Mouse (Mus musculus): ENCODE results near the gene RPS10-NUDT3. TPM values are rescaled to one million over a fixed set of nuclear protein-coding genes. Genes with fewer than 3 reads are reported as not detected.

The RPS10-NUDT3 gene
- polyA plus RNA-seq, 1 experiment from 2014 or later = not detected

DNA sequence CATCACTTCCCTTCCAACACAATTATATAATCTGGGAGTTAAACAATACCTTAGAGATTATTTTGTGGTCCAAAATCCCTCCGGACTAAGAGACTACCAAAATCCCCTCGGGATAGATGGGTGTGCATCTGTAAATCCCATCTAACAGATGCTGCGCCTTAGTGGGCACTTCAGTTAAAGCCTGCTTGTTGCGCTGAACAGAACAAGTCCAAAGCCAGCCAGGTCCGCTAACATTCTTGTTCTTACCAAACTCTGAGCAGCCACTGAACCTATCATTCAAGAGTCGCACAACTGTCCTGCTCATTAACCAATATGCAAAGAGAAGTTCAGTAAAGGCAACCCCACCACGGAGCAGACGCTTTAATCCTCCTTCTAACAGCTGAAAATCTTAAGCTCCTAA, 13.9 kb downstream of the RPS10-NUDT3 start:
- peaks cover 43% of the 10 kb centered on the region for H3K4me1 ChIP-seq
- no peaks in the 10 kb centered on the region for H3K27me3 ChIP-seq (ENCODE audit: poor library complexity, severe bottlenecking)
- H3K9me3 ChIP-seq = peaks cover 25% of the 10 kb centered on the region
- WGBS = 61% methylated on average over 8 of the region's 8 CpGs
- H3K27ac ChIP-seq = peak overlapping the region; percentile 100
- no peak for DNase-seq (ENCODE audit: extremely low spot score, low spot score)
- peak overlapping the region; percentile 94 for H3K4me3 ChIP-seq
- peaks cover 42% of the 10 kb centered on the region for H3K36me3 ChIP-seq (replicated peaks)

GRCm38 (mm10) chr17:27615388-27615787, 19.6 kb downstream of the RPS10-NUDT3 start:
- H3K9me3 ChIP-seq = peaks cover 25% of the 10 kb centered on the region
- peaks cover 80% of the 10 kb centered on the region for H3K36me3 ChIP-seq (replicated peaks)
- H3K27ac ChIP-seq = no peak overlapping the region
- WGBS = 84% methylated on average over 7 of the region's 7 CpGs
- no peak overlapping the region for H3K4me3 ChIP-seq
- no peaks in the 10 kb centered on the region for H3K27me3 ChIP-seq (ENCODE audit: poor library complexity, severe bottlenecking)
- no peak for DNase-seq (ENCODE audit: extremely low spot score, low spot score)
- H3K4me1 ChIP-seq = peaks cover 31% of the 10 kb centered on the region

DNA sequence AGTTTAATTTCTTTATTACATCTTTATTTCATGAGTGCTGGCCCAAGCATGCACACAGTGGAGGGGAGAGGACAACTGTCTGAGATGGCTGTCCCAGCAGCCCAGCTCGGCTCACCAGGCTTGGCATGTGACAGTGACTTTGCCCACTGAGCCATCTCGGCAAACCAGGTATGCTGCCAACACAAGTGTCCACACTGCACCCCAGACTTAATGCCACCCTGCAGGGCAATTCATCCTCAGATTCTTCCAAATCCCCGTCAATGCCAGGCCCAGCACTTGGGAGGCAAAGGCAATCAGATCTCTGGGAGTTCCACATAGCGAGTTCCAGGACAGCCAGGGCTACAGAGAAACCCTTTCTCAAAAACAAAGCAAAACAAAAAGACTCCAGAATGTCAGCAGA, 22.0 kb downstream of the RPS10-NUDT3 start:
- WGBS = 86% methylated on average over 4 of the region's 4 CpGs
- Histone ChIP-seq H3K4me1 (peaks cover 26% of the 10 kb centered on the region), H3K27me3 (ENCODE audit: poor library complexity, severe bottlenecking) (no peaks in the 10 kb centered on the region), H3K4me3 (no peak overlapping the region), H3K27ac (no peak overlapping the region), H3K36me3 (replicated peaks) (peaks cover 72% of the 10 kb centered on the region), H3K9me3 (peaks cover 17% of the 10 kb centered on the region)
- no peak for DNase-seq (ENCODE audit: extremely low spot score, low spot score)

GRCm38 (mm10) chr17:27611994-27612393, 23.0 kb downstream of the RPS10-NUDT3 start:
- no peaks in the 10 kb centered on the region for H3K27me3 ChIP-seq (ENCODE audit: poor library complexity, severe bottlenecking)

DNA sequence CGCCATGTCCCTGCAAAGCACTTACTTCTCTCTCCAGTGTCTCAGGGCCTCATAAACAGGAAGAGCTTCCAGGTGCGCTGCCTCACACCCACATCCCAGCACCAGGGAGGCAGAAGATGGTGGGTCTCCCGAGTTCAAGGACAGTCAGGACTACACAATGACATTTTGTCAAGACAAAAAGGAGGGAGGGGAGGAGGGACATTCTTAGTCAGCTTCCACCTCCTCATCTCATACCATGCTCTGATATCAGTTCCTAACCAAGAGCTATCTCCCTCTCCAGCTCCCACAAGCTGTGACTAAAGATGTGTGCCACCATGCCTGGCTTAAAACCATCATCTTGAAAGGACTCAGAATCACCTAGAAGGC, 23.5 kb downstream of the RPS10-NUDT3 start:
- H3K4me3 ChIP-seq = no peak overlapping the region
- no peaks in the 10 kb centered on the region for H3K27me3 ChIP-seq (ENCODE audit: poor library complexity, severe bottlenecking)
- peaks cover 68% of the 10 kb centered on the region for H3K36me3 ChIP-seq (replicated peaks)
- peaks cover 26% of the 10 kb centered on the region for H3K4me1 ChIP-seq
- 79% methylated on average over 3 of the region's 3 CpGs for WGBS
- no peak for DNase-seq (ENCODE audit: extremely low spot score, low spot score)
- H3K9me3 ChIP-seq = peaks cover 1% of the 10 kb centered on the region; the same call in 1 of the 2 replicates
- H3K27ac ChIP-seq = no peak overlapping the region

More at GRCm38 (mm10) chr17:27611994-27612393, 23.0 kb downstream of the RPS10-NUDT3 start:
- H3K4me3 ChIP-seq = no peak overlapping the region
- H3K36me3 ChIP-seq (replicated peaks) = peaks cover 70% of the 10 kb centered on the region
- 90% methylated on average over 5 of the region's 5 CpGs for WGBS
- H3K4me1 ChIP-seq = peaks cover 26% of the 10 kb centered on the region
- peaks cover 6% of the 10 kb centered on the region for H3K9me3 ChIP-seq
- no peak overlapping the region for H3K27ac ChIP-seq
- DNase-seq (ENCODE audit: extremely low spot score, low spot score) = no peak

- Histone ChIP-seq H3K9me3 (no peaks in the 10 kb centered on the region), H3K4me3 (no peak overlapping the region), H3K27ac (no peak overlapping the region), H3K36me3 (replicated peaks) (peaks cover 64% of the 10 kb centered on the region), H3K4me1 (peaks cover 26% of the 10 kb centered on the region), H3K27me3 (ENCODE audit: poor library complexity, severe bottlenecking) (no peaks in the 10 kb centered on the region)
- no peak for DNase-seq (ENCODE audit: extremely low spot score, low spot score)
- whole genome bisulfite sequencing = 90% methylated on average over 10 of the region's 10 CpGs
Measured at GRCm38 (mm10) chr17:27610679-27611518, 24.1 kb downstream of the RPS10-NUDT3 start.

- peaks cover 59% of the 10 kb centered on the region for H3K36me3 ChIP-seq (replicated peaks)
- no peaks in the 10 kb centered on the region for H3K27me3 ChIP-seq (ENCODE audit: poor library complexity, severe bottlenecking)
- H3K4me1 ChIP-seq = peaks cover 22% of the 10 kb centered on the region
- no peak for DNase-seq (ENCODE audit: extremely low spot score, low spot score)
- 91% methylated on average over 7 of the region's 7 CpGs for WGBS
- H3K4me3 ChIP-seq = no peak overlapping the region
- H3K9me3 ChIP-seq = no peaks in the 10 kb centered on the region
- no peak overlapping the region for H3K27ac ChIP-seq
Measured at GRCm38 (mm10) chr17:27609576-27609975, 25.4 kb downstream of the RPS10-NUDT3 start.

GRCm38 (mm10) chr17:27603522-27604234, 31.3 kb downstream of the RPS10-NUDT3 start:
- H3K4me3 ChIP-seq = no peak overlapping the region
- 90% methylated on average over 21 of the region's 21 CpGs for WGBS
- H3K27me3 ChIP-seq (ENCODE audit: poor library complexity, severe bottlenecking) = no peaks in the 10 kb centered on the region
- H3K9me3 ChIP-seq = no peaks in the 10 kb centered on the region
- H3K4me1 ChIP-seq = peaks cover 24% of the 10 kb centered on the region
- peaks cover 34% of the 10 kb centered on the region for H3K36me3 ChIP-seq (replicated peaks)
- no peak overlapping the region for H3K27ac ChIP-seq
- DNase-seq (ENCODE audit: extremely low spot score, low spot score) = no peak

DNA sequence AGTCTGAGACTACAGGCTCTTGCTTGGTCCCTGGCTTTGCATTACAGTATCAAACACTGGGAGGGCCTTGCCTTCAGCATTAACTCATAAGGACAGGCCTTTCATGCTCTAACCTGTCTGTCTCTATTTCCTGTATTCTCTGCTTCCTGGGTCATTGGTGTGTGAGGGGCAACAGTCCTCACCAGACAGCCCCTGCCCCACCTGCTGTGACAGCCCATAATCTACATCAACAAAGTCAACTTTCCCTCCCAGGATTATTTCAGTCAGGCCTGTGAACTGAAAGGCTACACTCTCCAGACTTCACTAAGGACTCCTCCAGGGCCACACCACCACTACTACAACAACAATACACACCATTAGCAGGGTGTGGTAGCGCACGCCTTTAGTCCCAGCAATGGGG, 32.0 kb downstream of the RPS10-NUDT3 start:
- peaks cover 24% of the 10 kb centered on the region for H3K4me1 ChIP-seq
- H3K4me3 ChIP-seq = no peak overlapping the region
- H3K9me3 ChIP-seq = no peaks in the 10 kb centered on the region
- H3K36me3 ChIP-seq (replicated peaks) = peaks cover 31% of the 10 kb centered on the region
- DNase-seq (ENCODE audit: extremely low spot score, low spot score) = no peak
- WGBS = 85% methylated on average over 2 of the region's 2 CpGs
- no peak overlapping the region for H3K27ac ChIP-seq
- H3K27me3 ChIP-seq (ENCODE audit: poor library complexity, severe bottlenecking) = no peaks in the 10 kb centered on the region

DNA sequence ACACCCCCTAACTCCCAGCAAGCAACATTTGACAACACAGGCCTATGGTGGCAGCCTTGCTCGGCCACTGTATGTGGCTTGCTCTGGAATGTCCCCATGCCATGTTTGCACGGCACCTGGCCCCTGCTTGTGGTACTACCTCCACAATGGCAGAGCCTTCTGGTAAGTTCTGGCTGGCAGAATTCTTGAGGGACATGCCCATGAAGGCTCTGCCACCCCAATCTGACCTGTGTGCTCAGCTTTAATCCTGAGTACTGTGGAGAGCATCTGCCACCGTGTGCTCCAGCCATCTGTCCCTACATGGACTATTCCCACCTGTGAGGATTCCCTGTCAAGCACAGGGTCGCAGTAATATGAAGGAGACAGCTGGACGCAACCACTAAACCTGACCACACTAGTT, 34.2 kb downstream of the RPS10-NUDT3 start:
- H3K27ac ChIP-seq = no peak overlapping the region
- no peaks in the 10 kb centered on the region for H3K9me3 ChIP-seq
- H3K27me3 ChIP-seq (ENCODE audit: poor library complexity, severe bottlenecking) = no peaks in the 10 kb centered on the region
- peaks cover 36% of the 10 kb centered on the region for H3K36me3 ChIP-seq (replicated peaks)
- peaks cover 31% of the 10 kb centered on the region for H3K4me1 ChIP-seq
- no peak for DNase-seq (ENCODE audit: extremely low spot score, low spot score)
- no peak overlapping the region for H3K4me3 ChIP-seq
- WGBS = 91% methylated on average over 5 of the region's 5 CpGs

- Histone ChIP-seq H3K4me3 (no peak overlapping the region), H3K27ac (no peak overlapping the region), H3K36me3 (replicated peaks) (peaks cover 40% of the 10 kb centered on the region), H3K27me3 (ENCODE audit: poor library complexity, severe bottlenecking) (no peaks in the 10 kb centered on the region), H3K9me3 (no peaks in the 10 kb centered on the region), H3K4me1 (peaks cover 31% of the 10 kb centered on the region)
- WGBS = 87% methylated on average over 3 of the region's 3 CpGs
- no peak for DNase-seq (ENCODE audit: extremely low spot score, low spot score)
Measured at GRCm38 (mm10) chr17:27600286-27600685, 34.7 kb downstream of the RPS10-NUDT3 start.

GRCm38 (mm10) chr17:27596376-27597190, 38.4 kb downstream of the RPS10-NUDT3 start:
- peaks cover 16% of the 10 kb centered on the region for H3K4me1 ChIP-seq
- WGBS = 92% methylated on average over 21 of the region's 21 CpGs
- peaks cover 60% of the 10 kb centered on the region for H3K36me3 ChIP-seq (replicated peaks)

More at GRCm38 (mm10) chr17:27596376-27597190, 38.4 kb downstream of the RPS10-NUDT3 start:
- Histone ChIP-seq H3K9me3 (no peaks in the 10 kb centered on the region), H3K4me3 (no peak overlapping the region), H3K27ac (no peak overlapping the region), H3K27me3 (ENCODE audit: poor library complexity, severe bottlenecking) (no peaks in the 10 kb centered on the region)
- DNase-seq (ENCODE audit: extremely low spot score, low spot score) = no peak

Measured in forebrain, embryonic 10.5 days (tissue).